Mouse (Mus musculus) layer of hippocampus, adult 18-20 months (tissue): ENCODE results near the gene Ndrg3. TPM values are rescaled to one million over a fixed set of nuclear protein-coding genes. Genes with fewer than 3 reads are reported as not detected.
A peak's percentile ranks its signal among the peaks of the same experiment; 100 is the strongest.
"Not testable (repeated sequence)": the region's sequence is repeated elsewhere in the genome, so short reads cannot be mapped to it uniquely, and the experiment has no call there.

Source experiments
- DNase-seq, 2 experiments: peaks; one replicate each; pipeline ENCODE4 v3.0.0; 2022; ENCODE audit warnings: low spot score in 2 of 2
- total RNA-seq, 2 experiments: library from RNA; stranded (reverse); gene quantifications; 2 replicates each; pipeline ENCODE4 v1.2.3; 2021

Gene Ndrg3
- total RNA-seq, 2 experiments from 2014 or later: 416 to 432 TPM

DNA sequence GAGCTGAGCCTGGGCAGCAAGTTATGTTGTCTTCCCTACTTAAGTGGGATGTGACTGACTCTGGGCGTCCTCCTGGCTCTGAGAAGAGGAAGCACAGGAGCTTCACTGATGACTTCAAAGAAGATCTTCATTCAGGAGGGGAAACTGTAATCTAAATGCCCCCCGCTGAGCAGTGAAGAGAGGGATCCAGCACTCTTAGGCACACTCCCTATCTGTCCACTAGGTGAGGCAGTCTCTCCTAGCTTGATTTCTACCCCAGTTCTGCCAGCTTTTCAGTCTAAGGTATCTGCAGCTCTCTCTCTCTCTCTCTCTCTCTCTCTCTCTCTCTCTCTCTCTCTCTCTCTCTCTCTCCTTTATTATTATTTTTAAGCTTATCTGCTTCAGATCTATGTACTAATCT is 88.5 kb downstream of the Ndrg3 start:
- DNase-seq: no peak

DNA sequence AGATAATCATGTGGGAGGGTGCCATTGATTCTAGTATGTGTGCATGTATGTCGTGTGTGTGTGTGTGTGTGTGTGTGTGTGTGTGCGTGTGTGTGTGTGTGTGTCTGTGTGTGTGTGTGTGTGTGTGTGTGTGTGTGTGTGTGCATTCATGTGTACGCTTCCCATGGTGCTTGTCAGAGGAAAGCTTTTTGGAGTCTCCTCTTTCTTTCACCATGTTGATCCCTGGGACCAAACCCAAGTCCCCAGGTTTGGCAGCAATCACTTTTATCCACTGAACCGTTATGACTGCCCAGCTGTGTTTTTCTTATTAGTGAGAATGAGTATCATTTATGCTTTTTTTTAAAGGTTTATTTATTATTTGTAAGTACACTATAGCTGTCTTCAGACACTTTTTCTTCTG is 89.4 kb downstream of the Ndrg3 start:
- DNase-seq: not testable (repeated sequence)

DNA sequence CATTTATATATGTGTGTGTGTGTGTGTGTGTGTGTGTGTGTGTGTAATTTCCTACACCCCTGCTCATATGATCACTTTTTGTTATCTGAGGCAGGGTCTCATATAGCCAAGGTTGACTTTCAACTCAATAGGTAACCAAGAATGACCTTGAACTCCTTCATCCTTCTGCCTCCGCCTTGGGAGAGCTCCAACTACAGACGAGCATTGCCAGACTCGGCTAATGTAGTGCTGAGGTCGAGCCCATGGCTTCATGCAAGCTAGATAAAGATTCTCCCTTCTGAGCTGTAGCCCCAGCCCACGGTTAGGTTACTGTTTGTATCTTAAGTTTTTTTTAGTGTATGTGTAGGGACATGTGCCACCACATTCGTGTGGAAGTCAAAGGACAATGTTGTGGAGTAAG is 90.0 kb downstream of the Ndrg3 start:
- no peak for DNase-seq

DNA sequence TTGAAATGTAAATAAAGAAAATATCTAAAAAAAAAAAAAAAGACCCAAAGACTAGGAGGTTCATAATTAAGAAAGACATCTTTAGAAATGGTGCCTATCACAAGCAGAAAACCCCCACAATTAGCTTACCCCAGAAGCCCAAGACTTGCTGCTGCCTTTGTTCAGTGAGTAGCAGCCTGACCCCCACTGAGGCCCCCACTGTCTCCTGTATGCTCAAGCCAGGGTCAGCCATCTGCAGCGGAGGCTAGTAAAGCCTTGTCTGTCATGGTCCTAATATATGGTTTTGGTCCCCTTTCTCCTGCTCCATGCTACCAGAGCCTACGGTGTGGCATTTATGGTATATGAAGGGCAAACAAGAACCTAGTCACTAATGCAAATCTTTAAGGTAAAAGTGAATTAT is 90.5 kb downstream of the Ndrg3 start:
- DNase-seq: no peak

DNA sequence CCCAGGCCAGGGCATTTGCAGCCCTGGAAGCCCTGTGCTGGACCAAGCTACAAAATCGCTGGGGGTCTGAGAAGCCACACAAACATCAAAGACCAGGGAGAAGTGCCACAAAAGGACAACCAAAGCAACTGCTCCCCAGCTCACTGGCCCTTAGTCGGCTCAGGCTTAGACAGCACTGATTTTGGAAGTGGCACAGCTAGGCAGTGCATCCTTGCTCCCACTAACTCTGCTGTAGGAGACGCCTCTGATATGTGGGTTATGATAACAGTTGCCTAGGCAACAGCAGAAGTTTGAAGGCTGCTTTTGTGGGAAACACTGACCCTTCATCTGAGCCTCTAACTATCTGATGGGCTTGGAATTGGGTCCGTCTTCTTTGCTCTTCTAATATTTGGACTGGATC is 92.7 kb downstream of the Ndrg3 start:
- DNase-seq: no peak

DNA sequence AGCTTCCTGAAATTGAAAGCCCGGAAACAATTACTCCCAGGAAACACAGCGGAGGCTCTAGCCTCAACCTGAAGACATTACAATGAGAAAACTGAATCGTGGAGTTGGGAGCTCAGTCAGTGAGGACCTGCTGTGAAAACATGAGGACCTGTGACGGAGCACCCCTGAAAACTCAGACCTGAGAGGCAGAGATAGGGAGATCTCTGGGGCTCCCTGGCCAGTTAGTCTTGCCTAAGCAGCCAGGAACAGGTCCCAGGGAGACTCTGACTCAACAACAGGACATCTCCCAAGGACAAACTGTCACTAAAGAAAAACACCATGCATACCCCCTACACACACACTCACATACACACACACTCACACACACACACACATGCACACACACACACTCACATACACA is 93.5 kb downstream of the Ndrg3 start:
- no peak for DNase-seq

DNA sequence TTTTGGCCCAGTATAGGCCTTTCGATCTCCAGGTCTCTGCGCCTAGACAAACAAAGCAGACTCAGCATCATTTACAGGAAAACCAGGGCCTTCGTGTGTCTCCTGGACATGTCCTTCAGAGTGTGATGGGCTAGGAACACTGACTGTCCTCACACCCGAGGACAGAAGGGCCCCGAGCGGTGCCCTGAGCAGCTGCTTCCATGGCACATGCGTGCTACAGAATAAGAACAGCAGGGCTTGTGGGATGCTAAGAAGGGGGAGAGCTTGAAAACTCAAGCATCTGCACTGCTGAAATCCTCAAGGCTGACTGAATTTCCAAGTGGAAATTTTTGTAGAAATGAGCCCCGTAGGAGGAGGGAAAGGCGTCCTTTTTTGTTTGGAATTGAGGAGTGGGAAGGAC is 94.8 kb downstream of the Ndrg3 start:
- DNase-seq: peak in 1 of 2 experiments; percentile 65

DNA sequence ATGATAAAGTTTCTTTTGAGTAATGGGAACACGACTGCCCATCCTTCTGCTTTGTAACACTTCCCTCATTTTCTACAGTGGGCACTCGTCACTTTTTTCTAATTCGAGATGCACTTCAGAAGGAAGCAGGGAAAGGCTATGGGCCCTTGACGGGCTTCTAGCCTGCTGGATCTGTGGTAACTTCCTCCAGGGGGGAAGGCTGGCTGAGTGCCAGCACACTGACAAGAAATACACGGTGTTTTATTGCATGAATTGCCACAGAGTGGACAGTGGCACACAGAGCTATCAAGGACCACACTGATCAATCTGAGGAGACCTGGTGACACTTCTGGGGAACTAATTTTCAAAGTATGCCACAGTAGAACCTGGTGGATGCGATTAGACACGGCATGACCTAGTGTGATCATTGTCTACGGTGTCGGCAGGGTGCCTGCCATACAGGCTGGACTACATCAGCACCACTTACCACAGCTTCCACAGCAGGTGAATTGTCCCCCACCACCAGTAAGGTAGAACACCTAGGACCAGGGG is 95.4 kb downstream of the Ndrg3 start:
- DNase-seq: no peak

DNA sequence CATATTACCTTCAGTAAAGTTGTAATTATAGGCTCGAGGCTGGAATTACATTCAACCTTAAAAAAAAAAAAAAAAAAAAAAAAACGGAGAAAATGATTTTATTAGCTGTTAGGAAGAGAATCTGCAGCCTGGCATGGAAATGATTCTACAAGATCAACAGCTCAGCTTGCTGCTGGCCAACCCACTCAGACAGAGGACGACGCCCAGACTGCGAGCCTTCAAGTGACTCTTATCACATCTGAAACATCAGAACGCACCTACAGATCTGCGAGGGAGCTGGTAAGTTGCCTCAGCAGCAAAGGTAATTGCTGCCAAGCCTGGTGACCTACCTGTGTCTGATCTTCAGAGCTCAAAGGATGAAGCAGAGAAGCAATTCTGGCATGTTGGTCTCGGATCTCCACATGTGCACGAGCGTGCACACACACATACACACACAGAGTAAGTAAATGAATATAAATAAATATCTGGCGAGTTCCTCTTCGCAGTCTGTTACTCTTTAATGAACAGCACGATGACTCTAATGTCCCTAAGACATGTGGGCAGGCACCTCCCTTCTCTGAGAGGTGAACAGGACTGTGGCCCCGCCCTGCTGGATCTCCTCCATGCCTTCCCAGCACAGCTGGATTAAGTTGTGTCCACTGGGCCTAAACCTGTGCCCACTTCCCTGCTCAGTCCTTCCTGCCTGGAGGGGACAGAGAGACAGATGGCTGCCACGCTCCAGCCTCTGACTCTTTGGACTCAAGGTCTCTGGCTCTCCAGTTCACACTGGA is 97.2 kb downstream of the Ndrg3 start:
- no peak for DNase-seq

DNA sequence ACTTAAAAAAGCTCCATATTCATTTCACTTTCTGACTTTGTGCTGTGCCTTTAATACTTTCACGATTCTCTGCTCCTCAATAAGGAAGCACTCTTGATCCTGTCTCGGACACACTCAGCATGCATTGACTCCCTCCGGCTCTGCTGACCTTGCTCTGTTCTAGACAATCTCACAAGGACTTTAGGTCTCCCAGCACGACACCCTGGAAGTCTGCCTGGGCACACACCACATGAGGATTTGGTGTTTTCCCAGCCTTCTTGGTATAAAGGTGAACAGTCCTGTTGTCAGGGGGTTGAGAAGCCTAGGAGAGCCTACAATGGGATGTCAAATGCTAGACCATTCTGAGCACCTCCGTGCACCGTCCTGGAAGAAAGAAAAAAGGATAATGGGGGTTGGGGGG is 99.0 kb downstream of the Ndrg3 start:
- no peak for DNase-seq

DNA sequence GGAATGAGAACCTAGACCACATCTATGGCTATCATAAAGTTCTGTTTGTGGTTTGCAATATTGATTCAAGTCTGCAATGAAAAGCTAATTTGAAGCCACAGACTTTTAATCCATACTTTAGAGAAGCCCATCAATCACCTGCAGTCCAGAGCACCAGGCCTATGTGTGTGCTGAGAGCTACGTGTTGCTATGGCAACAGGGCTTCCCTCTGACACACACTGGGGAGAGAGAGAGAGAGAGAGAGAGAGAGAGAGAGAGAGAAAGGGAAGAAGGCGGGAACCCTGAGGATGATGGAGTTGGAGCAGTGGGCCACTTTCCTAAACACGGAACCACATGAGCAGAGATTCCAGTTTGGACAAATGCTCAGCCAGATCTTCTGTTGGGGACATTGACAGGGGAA is 99.6 kb downstream of the Ndrg3 start:
- no peak for DNase-seq

DNA sequence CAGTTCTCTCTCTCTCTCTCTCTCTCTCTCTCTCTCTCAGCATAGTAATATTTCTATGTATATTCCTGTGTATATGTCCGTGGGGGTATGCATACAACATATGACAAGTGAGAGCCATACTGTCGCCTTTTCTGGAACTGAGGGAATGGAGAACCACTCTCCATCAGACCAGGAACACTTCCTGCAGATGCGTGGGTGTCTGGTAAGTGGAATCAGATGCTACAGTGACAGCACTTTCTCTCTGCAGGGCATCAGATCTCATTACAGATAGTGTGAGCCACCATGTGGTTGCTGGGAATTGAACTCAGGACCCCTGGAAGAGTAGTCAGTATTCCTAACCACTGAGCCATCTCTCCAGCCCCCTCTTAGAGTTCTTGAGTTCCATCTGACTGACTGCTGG is 103.4 kb downstream of the Ndrg3 start:
- DNase-seq: no peak

DNA sequence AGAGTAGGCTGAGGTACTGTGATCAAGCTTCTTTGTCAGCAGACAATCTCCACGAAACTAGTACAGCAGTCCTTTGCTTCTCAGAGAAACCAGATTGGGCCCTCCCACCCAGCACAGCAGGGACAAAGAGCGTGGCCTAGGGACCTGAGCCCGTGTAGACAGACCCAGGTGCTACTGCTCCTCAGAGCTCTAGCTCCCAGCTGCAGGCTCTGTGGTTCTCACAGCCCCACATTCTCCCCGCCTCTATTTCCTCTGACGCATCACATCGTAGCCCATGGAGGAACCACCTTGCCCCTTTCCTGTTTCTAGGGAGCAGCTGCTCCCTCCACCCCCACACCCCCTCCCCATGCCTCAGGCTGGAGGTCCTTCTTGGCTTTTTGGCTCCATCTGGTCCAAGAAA is 104.8 kb downstream of the Ndrg3 start, which contains the start of gene Sla2:
Sla2 (minus strand) TSS at position 176 of the 400 bp plus-strand sequence.
- no peak for DNase-seq

DNA sequence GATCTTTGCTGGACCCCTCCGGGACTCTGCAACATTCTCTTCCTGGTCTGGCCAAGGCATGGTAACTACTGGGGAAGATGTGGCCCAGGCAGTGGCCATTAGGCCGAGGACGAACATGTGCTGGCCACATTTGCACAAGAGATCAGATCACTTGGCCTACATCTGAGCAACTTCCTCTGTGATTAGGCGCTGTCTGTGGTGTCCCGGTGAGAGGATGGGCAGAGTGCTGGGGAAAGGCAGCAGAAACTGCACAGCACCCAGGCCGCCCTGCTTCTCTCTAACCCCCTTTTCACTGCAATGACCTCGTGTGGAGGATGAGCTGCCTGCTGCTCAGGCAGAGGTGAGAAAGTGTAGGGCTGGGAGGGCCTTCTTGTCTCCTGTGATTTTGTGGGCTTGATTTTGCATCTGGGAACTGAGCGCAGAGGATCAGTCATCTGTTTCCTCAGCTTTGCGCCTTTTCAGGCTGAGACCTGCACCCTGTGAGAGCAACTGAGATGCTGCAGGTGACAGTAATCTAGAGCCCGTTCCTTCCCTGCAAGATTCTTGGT is 105.7 kb downstream of the Ndrg3 start:
- DNase-seq: no peak

DNA sequence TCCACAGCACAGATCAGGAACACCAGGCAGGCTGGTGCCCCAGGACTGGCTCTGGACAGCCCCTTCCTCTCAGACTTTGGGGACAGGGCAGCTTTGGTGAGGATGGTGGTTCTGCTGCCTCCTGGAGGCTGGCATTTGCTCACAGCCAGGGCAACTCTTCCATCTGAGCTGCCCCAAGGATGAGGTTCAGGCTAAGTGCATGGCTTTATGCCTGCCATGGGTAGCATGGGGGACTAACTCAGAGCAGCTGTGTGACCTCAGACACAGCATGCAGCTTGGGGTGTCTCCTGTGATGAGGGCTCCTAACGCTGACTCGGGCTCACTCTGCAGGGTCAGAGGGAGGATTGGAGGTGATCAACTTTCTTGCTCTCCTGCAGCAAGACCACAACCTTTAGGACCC is 106.2 kb downstream of the Ndrg3 start:
- DNase-seq: not testable (repeated sequence)

DNA sequence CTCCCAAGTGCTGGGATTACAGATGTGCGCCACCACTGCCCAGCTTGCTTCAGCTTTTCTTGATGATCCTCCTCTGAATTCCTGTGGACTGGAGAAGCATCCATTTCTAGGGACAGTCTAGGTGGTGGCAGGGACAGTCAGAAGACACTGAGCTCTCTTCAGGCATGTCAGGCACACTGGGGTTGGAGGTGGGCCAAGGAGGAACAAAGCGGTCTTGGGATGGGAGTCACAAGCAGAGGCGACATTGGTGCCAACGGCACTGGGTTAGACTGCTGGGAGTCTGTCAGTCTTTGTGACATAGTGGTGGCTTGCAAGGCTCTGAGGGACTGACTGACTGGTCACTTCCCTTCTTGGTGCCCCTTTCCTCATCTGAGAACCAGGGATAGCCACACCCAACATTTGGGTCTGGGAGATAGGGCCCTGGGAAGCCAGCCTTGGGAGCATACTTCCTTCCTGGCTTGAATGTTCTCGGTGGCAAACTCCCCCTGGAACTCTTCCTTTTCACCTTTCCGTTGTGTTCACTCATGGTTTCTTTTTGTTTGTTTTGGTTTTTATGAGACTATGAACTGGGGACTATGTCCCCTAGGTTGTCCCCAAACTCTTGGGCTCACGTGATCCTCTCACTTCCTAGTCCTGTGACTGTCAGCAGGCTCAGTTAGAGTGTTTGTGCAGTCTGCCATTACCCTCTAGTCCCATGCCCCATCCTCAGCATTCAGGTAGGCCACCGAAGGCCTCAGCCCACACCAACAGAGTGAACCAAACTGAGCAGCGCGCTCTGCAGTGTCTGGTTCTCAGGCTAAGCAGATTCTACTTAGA is 107.3 kb downstream of the Ndrg3 start:
- no peak for DNase-seq

DNA sequence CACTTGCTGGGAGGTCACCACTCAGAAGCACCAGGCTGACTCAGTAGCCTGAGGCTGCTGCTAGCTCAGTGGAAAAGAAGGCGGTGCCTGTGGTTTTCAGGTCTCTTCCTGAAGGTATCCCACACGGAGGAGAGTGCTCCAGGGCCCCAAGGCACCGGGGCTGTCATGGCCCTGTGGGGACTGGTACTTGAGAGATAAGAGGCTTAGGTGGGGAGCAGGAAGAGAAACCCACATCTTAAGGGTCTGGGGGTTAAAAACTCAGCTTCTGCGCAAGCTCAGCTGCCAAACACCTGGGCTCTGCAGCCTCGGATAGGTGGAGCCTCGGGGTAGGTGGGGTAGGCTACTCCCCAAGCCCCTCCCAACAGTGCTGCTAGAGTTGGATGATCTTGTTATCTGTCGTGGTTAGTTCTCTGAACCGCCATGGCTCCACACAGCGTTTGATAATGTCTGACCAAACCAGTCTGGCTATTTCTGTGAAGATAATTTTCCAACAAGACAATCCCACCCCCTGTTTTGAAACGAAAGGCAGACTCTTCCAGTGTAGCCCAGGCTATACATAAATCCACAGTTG is 109.3 kb downstream of the Ndrg3 start:
- DNase-seq: no peak

DNA sequence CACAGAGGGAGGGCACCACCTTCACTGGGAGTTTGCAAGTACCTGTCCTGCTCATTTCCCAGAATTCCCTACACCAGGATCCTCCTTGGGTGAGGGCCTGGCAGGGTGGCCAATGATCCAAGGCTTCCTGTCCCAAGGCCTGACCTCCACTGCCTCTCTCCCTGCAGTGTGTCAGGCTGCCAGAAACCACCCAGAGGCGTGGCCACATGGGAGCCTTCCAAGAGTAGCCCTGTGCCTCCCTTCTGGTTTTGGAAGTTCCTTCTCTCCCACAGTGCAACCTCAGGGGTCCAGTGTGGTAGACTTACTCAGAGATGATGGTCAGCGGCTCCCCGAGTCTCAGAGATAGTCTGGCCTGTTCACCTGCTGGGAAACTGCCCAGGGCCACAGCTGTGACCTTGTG is 112.3 kb downstream of the Ndrg3 start:
- no peak for DNase-seq

DNA sequence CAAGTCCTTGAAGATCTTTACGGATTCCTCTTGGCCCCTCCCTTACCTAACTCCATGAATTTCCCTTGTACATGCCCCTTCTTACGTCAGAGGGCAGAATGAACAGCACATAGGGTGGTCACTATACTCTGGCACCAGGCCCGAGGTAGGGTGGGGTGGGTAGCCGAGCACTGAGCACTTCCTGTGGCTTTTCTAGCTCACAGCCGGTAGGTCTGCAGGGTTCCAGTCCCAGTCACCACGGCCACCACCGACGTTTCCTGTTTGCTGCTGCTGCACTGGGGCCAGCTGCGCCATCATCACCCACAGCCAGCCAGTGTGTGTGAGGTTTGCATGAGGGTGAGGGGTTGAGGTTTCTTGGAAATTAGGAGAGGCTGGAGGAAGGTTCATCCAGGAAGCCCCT is 114.1 kb downstream of the Ndrg3 start:
- no peak for DNase-seq
